Mouse (Mus musculus) neural tube, embryonic 14.5 days (tissue): ENCODE results near the gene Gnl3l. TPM values are rescaled to one million over a fixed set of nuclear protein-coding genes. Genes with fewer than 3 reads are reported as not detected.

Experiments
- polyA plus RNA-seq: library from polyadenylated mRNA; unstranded; fragments of >200 nt; fragmentation: Nextera tagmentation; extraction: Ambion mirVana; gene quantifications from 2 replicates; pipeline ENCODE4 v1.2.1, GENCODE M21; 2014

The Gnl3l gene
- polyA plus RNA-seq, 1 experiment from 2014 or later, result 86.7 TPM

Other genes with a start within 250 kb of the Gnl3l start
- gene Maged2, start 203.0 kb downstream of the Gnl3l start, polyA plus RNA-seq, result 502 and 520 TPM in 2 replicates
- gene Fgd1, start 28.8 kb upstream of the Gnl3l start, polyA plus RNA-seq, result 15.9 and 16.3 TPM in 2 replicates
- 30.4 and 34.3 TPM in 2 replicates for gene Tsr2, start 79.2 kb upstream of the Gnl3l start, polyA plus RNA-seq
- gene Wnk3, start 180.8 kb upstream of the Gnl3l start, polyA plus RNA-seq, result 19.2 and 30.5 TPM in 2 replicates